Mouse (Mus musculus): ENCODE measurements around the gene Pla1a.

DNA sequence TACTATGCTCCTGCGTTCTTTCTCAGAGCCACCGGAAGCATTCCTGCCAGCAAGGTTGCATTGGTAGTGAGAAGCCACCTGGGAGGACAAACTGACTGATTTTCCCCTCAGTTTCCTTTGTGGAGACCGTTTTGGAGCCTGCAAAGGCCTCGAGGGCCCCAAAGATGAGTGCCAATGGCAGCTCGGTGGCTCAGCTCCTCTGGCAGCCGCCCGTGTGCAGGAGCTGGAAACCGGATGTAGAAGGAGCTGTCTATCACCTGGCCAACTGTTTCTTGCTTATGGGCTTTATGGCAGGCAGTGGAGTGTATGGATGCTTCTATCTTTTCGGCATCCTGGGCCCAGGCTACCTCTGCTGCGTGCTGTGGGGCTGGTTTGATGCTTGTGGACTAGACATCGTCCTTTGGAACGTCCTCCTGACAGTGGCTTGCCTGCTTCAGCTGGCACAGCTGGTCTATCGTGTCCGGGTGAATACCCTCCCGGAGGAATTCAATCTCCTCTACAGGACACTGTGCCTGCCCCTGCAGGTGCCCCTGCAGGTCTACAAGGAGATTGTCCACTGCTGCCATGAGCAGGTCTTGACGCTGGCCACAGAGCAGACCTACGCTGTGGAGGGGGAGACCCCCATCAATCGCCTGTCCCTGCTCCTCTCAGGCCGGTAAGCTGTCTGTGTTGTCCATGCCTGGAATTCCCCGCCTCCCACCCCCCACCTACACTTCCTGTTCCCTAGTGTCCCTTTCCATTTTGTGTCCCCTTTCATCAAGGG lies 70.3 kb downstream of the Pla1a start:
- no peak for TF ChIP-seq NANOG (IDR thresholded peaks at IDR 0.05; ENCODE audit: borderline replicate concordance, low read length)
- TF ChIP-seq CTCF (conservative IDR thresholded peaks at IDR 0.05; ENCODE audit: low read length): no peak
